Mouse (Mus musculus) heart, embryonic 11.5 days (tissue): ENCODE measurements around the gene Mlh1. TPM values are rescaled to one million over a fixed set of nuclear protein-coding genes. Genes with fewer than 3 reads are reported as not detected.

Experiments
- ATAC-seq: fragments of 200-750 bp; cut with Nextera tagmentation; replicated peaks from 2 replicates; pipeline ENCODE4 v1.8.0; 2017; ENCODE audit warnings: moderate library complexity; ENCODE audit not compliant: insufficient number of reproducible peaks, low FRiP score, low TSS enrichment
- H3K27ac ChIP-seq: fragments of 300-500 bp; sonication (generic); 2 replicates; pipeline ENCODE4 v1.5.1; 2014; ENCODE audit warnings: mild to moderate bottlenecking, low read depth, low read length
- H3K27me3 ChIP-seq: fragments of 300-500 bp; sonication (generic); 2 replicates; pipeline ENCODE4 v1.6.1; 2014; ENCODE audit warnings: mild to moderate bottlenecking, low read length, mixed read lengths; ENCODE audit not compliant: control insufficient read depth, insufficient read depth
- H3K36me3 ChIP-seq: fragments of 300-500 bp; sonication (generic); 2 replicates; pipeline ENCODE4 v1.6.1; 2014; ENCODE audit warnings: mild to moderate bottlenecking, low read length, moderate library complexity, mixed read lengths; ENCODE audit not compliant: control insufficient read depth, insufficient read depth
- H3K4me1 ChIP-seq: fragments of 300-500 bp; sonication (generic); 2 replicates; pipeline ENCODE4 v1.6.1; 2014; ENCODE audit warnings: low read length; ENCODE audit not compliant: control insufficient read depth, insufficient read depth
- H3K4me2 ChIP-seq: fragments of 300-500 bp; sonication (generic); 2 replicates; pipeline ENCODE4 v1.6.1; 2014; ENCODE audit warnings: mild to moderate bottlenecking, moderate library complexity
- H3K4me3 ChIP-seq: fragments of 300-500 bp; sonication (generic); 2 replicates; pipeline ENCODE4 v1.5.1; 2014; ENCODE audit warnings: low read depth, low read length
- H3K9ac ChIP-seq: fragments of 300-500 bp; sonication (generic); 2 replicates; pipeline ENCODE4 v1.6.1; 2014; ENCODE audit warnings: mild to moderate bottlenecking, low read depth, low read length, moderate library complexity
- H3K9me3 ChIP-seq: fragments of 300-500 bp; sonication (generic); replicated peaks from 2 replicates; pipeline ENCODE4 v1.6.1; 2016; ENCODE audit warnings: low read length; ENCODE audit not compliant: control insufficient read depth
- WGBS: fragments of 180-500 bp; shearing (Covaris S2); extraction: QIAGEN DNeasy Blood & Tissue Kit; methylation state at CpG from one replicate; pipeline ENCODE4 v1.1.7; 2014; ENCODE audit not compliant: insufficient replicate concordance; 5-methylcytosine and 5-hydroxymethylcytosine counted together
- polyA plus RNA-seq: library from polyadenylated mRNA; unstranded; fragments of >200 nt; fragmentation: Nextera tagmentation; extraction: Ambion mirVana; gene quantifications from 2 replicates; pipeline ENCODE4 v1.2.1, GENCODE M21; 2014

Gene Mlh1
- polyA plus RNA-seq, 1 experiment from 2014 or later, result 33.9 TPM

- H3K27me3 ChIP-seq, result peaks cover 48% of the 10 kb centered on the region
Observed at GRCm38 (mm10) chr9:111311031-111311842, 39.6 kb upstream of the Mlh1 start, which contains the start of gene Trank1. Gene Trank1, plus strand, starts transcription at chr9:111311739.

DNA sequence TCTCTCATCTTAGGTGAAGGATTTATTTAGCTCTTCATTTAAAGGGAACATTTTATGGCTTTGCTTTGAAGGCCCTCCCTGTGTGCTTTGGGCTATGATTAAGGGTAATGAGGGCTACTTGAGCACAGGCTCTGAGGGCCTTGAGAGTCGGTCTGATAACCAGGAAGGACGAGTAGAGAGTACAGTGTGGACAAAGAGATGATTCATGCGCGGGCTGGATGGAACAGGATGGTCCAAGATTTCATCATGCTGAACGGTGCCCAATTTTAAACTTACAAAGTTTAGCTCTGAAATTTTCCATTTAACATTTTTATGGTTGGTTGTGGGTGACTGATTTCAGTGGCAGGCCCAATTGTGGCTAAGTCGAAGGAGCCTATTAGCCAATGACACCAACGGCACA lies 34.6 kb upstream of the Mlh1 start:
- no peak for ATAC-seq
- H3K36me3 ChIP-seq, result no peaks in the 10 kb centered on the region
- H3K4me3 ChIP-seq, result no peak overlapping the region
- H3K9ac ChIP-seq, result no peak overlapping the region
- H3K27me3 ChIP-seq, result peaks cover 18% of the 10 kb centered on the region
- 76% methylated on average over 7 of the region's 7 CpGs for WGBS
- H3K27ac ChIP-seq, result no peak overlapping the region
- no peaks in the 10 kb centered on the region for H3K4me1 ChIP-seq
- H3K9me3 ChIP-seq, result no peaks in the 10 kb centered on the region; the same call in 1 of the 2 replicates
- H3K4me2 ChIP-seq, result no peak overlapping the region

More at GRCm38 (mm10) chr9:111311031-111311842, 39.6 kb upstream of the Mlh1 start, which contains the start of gene Trank1:
- 10% methylated on average over 66 of the region's 72 CpGs for WGBS
- H3K27ac ChIP-seq, result no peak within 1 kb of the TSS
- no peaks in the 10 kb centered on the region for H3K36me3 ChIP-seq
- peaks cover 11% of the 10 kb centered on the region for H3K4me1 ChIP-seq
- peak within 1 kb of the TSS; percentile 43; the same call in 1 of the 2 replicates for H3K9ac ChIP-seq
- peak within 1 kb of the TSS; percentile 53 for H3K4me3 ChIP-seq
- peak within 1 kb of the TSS; percentile 90 for H3K4me2 ChIP-seq
- ATAC-seq, result no peak; the same call in 1 of the 2 replicates
- no peaks in the 10 kb centered on the region; the same call in 1 of the 2 replicates for H3K9me3 ChIP-seq

DNA sequence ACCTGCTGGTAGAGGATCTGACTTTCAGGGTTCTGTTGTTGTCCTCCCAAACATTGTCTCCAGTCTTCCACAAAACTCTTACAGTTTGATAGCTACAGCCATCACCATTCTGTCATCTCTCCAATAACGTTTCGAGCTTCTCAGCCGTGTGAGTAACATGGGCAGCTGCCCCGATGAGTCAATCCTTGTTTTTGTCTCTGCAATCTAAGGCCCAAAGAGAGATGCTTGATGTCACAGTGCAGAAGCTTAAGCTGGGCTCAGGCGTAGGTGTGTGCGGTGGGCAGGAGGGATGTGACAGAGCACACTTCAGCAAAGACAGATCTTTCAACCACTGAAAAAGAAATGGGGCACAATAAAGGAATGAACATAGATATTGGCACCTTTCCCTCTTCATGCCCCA lies 32.4 kb upstream of the Mlh1 start:
- Histone ChIP-seq H3K27me3 (peaks cover 4% of the 10 kb centered on the region), H3K4me2 (no peak overlapping the region), H3K4me1 (no peaks in the 10 kb centered on the region), H3K36me3 (no peaks in the 10 kb centered on the region), H3K4me3 (no peak overlapping the region), H3K9me3 (no peaks in the 10 kb centered on the region), H3K27ac (no peak overlapping the region), H3K9ac (no peak overlapping the region)
- no peak for ATAC-seq
- 86% methylated on average over 6 of the region's 6 CpGs for WGBS

DNA sequence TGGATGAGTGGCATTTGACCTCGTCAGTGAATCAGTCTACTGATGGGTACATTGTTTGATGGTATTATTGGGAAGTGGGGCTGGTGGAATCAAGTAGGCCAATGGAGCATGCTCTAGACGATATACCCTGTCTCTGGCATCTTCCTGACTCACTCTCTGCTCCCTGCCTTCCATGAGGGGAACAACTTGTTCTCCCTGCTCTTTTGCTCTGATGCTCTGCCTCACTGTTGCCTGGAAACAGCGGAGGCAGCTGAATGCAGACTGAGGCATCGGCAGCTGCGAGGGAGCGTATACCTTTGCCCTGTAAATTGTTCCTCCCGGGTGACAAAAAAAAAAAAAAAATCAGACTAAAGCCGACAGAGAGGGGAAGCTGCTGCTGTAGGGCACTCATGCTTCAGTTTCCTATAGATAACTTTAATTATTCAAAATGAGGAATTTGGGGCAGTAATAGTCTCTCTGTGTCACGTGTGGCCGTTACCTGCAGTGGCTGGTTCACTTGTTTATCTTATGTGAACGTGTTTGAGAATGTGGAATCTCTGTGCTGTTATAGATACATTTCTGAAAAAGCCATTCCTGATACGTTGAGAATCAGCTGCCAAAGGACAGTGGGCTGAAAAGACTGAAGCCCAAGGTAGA lies 30.7 kb upstream of the Mlh1 start:
- H3K4me1 ChIP-seq, result no peaks in the 10 kb centered on the region
- no peaks in the 10 kb centered on the region for H3K36me3 ChIP-seq
- no peak overlapping the region for H3K4me3 ChIP-seq
- H3K27ac ChIP-seq, result no peak overlapping the region
- no peaks in the 10 kb centered on the region for H3K9me3 ChIP-seq
- no peak overlapping the region for H3K9ac ChIP-seq
- ATAC-seq, result no peak
- no peak overlapping the region for H3K4me2 ChIP-seq
- 69% methylated on average over 12 of the region's 12 CpGs for WGBS
- H3K27me3 ChIP-seq, result peaks cover 2% of the 10 kb centered on the region; the same call in 1 of the 2 replicates

GRCm38 (mm10) chr9:111298606-111299005 lies 27.0 kb upstream of the Mlh1 start:
- Histone ChIP-seq H3K9me3 (no peaks in the 10 kb centered on the region), H3K4me3 (no peak overlapping the region), H3K9ac (no peak overlapping the region), H3K36me3 (no peaks in the 10 kb centered on the region), H3K27me3 (peaks cover 2% of the 10 kb centered on the region; the same call in 1 of the 2 replicates), H3K4me2 (no peak overlapping the region), H3K27ac (no peak overlapping the region), H3K4me1 (no peaks in the 10 kb centered on the region)
- WGBS, result 82% methylated on average over 2 of the region's 2 CpGs
- ATAC-seq, result no peak

DNA sequence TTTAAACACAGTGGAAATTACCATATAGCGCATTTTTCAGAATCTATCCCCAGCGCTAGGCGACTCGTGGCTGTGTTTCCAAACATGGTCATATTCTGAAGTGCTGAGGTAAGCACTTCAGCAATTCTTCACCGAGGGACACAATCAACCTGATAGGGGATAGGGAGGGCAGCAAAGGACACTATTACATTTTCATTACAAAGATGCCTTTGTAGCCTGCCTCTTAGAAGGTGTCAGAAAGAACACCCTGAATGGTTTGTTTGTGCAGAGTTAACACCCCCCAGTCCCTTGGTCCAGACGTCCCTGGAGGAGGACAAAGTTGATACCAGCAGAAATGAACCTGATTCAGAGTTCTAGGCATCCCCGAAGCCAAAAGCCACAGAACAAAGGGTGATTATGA lies 24.8 kb upstream of the Mlh1 start:
- no peaks in the 10 kb centered on the region for H3K36me3 ChIP-seq
- H3K4me1 ChIP-seq, result no peaks in the 10 kb centered on the region
- H3K4me2 ChIP-seq, result no peak overlapping the region
- no peak overlapping the region for H3K27ac ChIP-seq
- 70% methylated on average over 7 of the region's 7 CpGs for WGBS
- no peak overlapping the region for H3K9ac ChIP-seq
- H3K27me3 ChIP-seq, result no peaks in the 10 kb centered on the region
- H3K9me3 ChIP-seq, result no peaks in the 10 kb centered on the region
- no peak for ATAC-seq
- H3K4me3 ChIP-seq, result no peak overlapping the region

DNA sequence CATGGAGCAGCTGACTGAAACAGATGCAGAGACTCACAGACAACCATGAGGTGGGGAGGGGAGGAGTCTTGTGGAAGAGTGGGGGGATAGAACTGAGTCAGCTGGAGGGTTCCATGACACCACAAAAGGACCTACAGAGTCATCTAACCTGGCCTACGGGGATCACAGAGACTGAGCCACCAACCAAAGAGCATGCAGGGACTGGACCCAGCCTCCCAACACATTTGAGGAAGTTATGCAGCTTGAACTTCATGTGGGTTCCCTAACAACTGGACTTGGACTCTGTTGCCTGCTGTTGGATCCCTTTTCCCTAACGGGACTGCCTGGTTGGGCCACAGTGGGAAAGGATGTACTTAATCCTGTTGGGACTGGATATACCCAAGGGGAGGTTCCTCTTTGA lies 23.7 kb upstream of the Mlh1 start:
- H3K9me3 ChIP-seq, result no peaks in the 10 kb centered on the region
- H3K4me2 ChIP-seq, result no peak overlapping the region
- H3K27ac ChIP-seq, result no peak overlapping the region
- no peaks in the 10 kb centered on the region for H3K36me3 ChIP-seq
- no peak overlapping the region for H3K4me3 ChIP-seq
- no peak overlapping the region for H3K9ac ChIP-seq
- no peaks in the 10 kb centered on the region for H3K4me1 ChIP-seq
- H3K27me3 ChIP-seq, result no peaks in the 10 kb centered on the region
- no peak for ATAC-seq
- 86% methylated on average over 2 of the region's 2 CpGs for WGBS

DNA sequence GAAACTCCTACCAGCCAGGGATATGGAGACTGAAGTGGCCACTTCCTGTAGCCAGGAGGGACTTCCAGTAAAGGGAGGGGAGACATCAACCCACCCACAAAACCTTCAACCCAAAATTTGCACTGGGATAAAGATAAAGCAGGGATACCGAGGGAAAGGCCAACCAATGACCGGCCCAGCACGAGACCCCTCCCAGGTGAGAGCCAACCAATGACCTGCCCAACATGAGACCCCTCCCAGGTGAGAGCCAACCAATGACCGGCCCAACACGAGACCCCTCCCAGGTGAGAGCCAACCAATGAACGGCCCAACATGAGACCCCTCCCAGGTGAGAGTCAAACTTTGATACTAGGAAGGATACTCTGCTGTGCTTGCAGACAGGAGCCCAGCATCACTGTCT lies 23.3 kb upstream of the Mlh1 start:
- 0 out of 2 replicates have a peak, but pooled peaks have one; percentile 18 for ATAC-seq
- 87% methylated on average over 6 of the region's 6 CpGs for WGBS

More for the DNA sequence above, 23.3 kb upstream of the Mlh1 start:
- H3K9me3 ChIP-seq, result no peaks in the 10 kb centered on the region
- H3K4me1 ChIP-seq, result no peaks in the 10 kb centered on the region
- H3K36me3 ChIP-seq, result no peaks in the 10 kb centered on the region
- H3K4me3 ChIP-seq, result no peak overlapping the region
- H3K4me2 ChIP-seq, result no peak overlapping the region
- H3K27me3 ChIP-seq, result no peaks in the 10 kb centered on the region
- H3K9ac ChIP-seq, result no peak overlapping the region
- H3K27ac ChIP-seq, result no peak overlapping the region
